Mouse (Mus musculus) lung, adult 2 months (tissue): ENCODE results near the gene Brinp1.

Experiments
- CTCF ChIP-seq: fragments of 200-500 bp; IDR thresholded peaks from 2 replicates; pipeline ENCODE4 v1.5.1; 2011; ENCODE audit warnings: mild to moderate bottlenecking, low read length, control low read depth; ENCODE audit not compliant: insufficient read depth
- POLR2A ChIP-seq: fragments of 200-500 bp; IDR thresholded peaks from 2 replicates; pipeline ENCODE4 v1.6.1; 2011; ENCODE audit warnings: low read depth, mild to moderate bottlenecking, control low read depth, low read length, borderline replicate concordance; ENCODE audit errors: extremely low read depth

DNA sequence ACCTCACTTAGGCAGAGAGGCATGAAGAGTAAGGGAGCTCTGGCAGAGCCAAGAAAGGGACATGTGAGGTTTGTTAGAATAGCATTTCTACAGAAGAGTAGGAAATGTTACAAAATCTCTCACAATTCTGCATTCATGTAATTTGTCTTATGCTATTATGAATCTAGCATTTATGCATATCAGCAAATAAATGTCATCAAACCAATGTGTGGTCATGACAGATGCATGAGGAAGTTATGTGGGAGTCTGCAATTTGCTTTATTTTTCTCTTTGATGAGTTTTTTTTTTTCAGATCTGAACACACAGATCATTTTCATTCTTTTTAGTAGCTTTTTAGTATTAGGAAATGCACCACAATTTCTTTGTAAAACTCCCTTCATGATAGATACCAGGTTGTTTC, 82.2 kb downstream of the Brinp1 start:
- TF ChIP-seq CTCF: no peak
- TF ChIP-seq POLR2A: no peak
